Mouse (Mus musculus) adrenal gland, postnatal 10 days (tissue): ENCODE data around the gene Rnase2a. TPM values are rescaled to one million over a fixed set of nuclear protein-coding genes. Genes with fewer than 3 reads are reported as not detected.
"Not testable (repeated sequence)": the region's sequence is repeated elsewhere in the genome, so short reads cannot be mapped to it uniquely, and the experiment has no call there.

Experiments
- DNase-seq: peaks from one replicate; pipeline ENCODE4 v3.0.0; 2021; ENCODE audit warnings: mixed read lengths
- long read RNA-seq, 2 experiments: library from polyadenylated mRNA; stranded (forward); transcript quantifications; one replicate each; pipeline ENCODE4 v2.0.0; 2021
- total RNA-seq, 2 experiments: library from RNA; stranded (reverse); gene quantifications; 2 replicates each; pipeline ENCODE4 v1.2.3; 2021

Rnase2a gene
- total RNA-seq = under 1 TPM; 0.61 to 0.96 TPM
- long read RNA-seq, experiment 1 = 0 reads
- long read RNA-seq, experiment 2 = 0 reads

DNA sequence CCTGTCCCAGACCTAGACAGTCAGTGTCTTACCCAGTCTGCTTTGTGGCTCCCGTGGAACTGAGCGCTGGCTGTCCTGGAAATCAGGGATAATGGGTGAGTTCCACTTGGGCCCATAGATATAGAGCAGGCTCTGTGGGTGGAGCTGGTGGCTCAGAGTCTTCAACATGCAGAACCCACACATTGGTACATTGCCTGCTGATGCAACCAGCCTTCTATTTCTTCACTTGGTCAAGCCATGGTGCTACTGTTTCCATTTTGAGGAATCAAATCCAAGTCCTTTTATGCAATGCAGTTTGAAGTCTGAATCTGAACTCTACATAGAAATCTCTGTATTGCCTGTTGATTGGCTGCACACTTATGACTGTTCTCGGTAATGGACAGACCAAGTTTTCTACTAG, at the start of gene Rnase2a:
Gene Rnase2a, minus strand, starts transcription at position 72 of the 400 bp plus-strand sequence.
- DNase-seq = no peak

DNA sequence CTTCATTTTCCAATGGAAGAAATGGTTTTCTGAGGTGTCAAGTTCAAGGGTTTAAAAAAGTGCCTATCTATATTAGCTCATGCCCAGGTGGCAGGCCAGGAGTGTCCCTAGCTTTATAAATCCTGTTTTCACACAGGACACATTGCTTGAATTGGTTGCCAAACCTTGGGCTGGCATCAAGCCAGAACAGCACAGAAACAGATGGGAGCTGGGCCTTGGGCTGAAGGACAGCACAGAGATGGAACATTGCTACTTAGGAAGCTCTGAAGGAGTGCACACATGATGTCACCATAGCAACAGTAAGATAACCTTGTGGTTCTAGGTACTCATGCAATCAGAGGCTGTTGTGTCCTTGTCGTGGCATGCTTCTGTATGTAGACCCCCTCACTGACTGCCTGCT, 35.6 kb upstream of the Rnase2a start:
- peak; percentile 54 for DNase-seq

DNA sequence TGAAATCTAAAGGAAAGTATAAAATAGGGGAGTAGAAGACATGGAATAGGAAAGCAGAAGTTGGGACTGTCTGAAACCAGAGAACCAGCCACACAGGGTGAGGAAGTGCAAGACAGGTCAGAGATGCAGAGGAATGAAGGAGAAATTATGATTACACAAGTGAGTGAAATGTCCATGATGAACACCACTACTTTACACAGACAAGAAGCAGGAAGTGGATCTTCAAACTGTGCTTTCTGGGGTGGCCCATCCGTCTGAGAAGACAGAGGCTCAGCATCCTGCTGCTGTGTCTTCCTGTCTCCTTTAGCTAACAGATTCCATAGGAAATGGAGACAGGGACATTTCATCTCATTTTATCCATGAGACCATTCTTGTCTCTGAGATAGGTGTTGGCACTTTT, 22.6 kb upstream of the Rnase2a start:
- not testable (repeated sequence) for DNase-seq

DNA sequence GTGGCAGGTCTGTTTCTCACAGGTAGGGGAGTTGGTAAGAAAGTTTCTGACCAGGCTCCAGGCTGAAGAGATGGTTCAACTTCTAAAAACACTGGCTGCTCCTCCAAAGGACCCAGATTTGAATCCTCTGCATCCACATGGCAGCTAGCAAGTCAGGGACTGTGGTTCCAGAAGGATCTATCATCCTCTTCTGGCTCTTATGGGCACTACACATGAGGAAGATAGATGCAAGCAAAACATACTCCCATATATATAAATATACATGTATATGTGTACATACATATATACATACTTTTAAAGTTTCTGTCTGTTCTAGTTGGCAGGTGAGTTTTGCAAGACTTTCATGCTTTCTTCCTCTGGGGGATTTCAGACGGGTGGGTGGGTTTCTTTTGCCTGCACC, 12.8 kb upstream of the Rnase2a start:
- no peak for DNase-seq

DNA sequence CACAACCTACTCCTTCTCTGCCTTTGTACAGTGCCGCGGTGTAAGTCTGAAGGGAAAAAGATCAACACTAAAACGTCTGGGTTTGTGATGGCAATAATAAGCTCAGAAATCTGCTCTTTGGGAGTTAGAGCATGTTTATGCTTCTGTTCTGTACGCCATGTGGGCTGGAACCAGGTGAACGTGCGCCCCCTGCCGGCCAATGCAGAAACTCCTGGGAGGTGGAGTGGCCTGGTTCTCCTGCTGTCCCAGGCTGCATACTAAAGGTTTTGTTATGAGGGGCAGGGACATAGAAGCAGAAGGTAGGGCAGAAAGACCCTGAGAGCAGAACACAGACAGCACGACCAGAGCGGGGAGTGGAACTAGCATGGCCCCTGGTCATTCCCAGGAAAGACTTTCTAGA, 10.2 kb upstream of the Rnase2a start:
- peak; percentile 89 for DNase-seq

DNA sequence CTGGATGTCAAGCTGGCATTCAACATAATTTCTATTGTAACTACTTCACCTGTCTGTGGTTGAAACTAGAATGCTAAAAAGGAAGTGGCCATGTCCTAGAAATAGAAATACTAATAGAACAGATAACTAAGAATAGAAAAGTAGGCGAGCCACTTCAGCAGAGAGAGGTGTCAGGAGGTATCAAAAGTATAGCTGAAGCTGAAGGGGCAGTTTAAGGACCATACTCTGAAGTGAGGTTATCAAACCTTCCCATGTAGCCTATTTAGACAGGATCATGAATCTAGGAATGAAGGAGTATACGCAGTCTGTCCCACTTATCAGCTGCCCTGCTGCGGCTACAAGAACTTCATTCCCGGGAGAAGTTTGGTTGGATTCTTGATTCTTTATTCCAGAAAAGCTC, 9.8 kb upstream of the Rnase2a start:
- DNase-seq = no peak

DNA sequence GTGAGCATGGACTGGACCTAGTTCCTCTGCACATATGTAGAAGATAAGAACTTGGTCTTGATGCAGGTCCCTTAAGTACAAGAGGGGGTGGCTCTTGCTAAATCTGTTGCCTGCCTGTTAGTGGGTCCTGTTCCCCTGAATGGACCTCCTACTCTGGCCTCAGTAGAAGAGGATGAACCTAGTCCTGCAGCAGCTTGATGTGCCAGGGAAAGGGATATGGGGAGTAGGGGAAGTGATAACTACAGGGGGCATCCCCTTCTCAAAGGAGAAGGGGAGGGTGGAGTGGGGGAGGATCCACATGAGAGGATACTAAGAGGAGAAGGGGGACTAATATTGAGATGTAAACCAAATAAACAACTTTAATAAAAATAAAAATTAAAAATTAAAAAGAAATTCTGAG, 6.5 kb upstream of the Rnase2a start:
- DNase-seq = no peak

DNA sequence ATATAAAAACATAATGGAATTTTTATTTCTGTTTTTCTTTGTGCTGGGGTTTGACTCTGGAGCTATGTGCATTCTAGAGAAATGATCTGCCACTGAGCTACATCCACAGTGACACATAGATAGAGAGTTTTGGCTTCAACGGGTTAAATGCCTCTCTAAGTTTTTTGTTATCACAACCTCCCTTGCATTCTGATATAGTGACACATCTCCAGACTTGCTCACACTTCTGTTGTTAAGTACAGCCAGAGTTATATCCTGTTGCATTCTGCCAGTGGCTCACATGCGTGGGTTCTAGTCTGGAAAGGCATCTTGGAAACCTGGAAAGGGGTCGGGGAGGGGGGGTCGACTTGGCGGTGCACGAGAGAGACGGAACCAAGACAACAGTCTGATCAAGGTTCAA, 3.8 kb upstream of the Rnase2a start:
- no peak for DNase-seq

DNA sequence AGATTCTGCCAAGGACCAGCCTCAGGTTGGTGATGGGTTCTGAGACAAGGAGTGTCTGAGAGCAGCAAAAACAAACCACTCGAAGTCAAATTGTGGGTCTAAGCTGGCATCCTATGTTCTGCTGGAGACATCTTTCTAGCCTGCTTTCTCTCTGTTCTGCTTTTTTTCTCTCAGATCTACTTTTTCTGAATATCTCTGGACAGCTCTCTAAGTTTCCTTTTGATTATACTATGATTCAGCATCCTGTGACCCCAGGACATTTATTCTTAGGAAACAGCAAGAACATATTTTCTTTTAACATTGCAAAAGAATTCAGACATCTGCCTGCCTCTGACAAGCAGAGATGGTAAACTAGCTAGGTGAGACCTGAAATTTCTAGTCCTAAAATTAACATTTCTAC, 2.3 kb downstream of the Rnase2a start:
- no peak for DNase-seq

DNA sequence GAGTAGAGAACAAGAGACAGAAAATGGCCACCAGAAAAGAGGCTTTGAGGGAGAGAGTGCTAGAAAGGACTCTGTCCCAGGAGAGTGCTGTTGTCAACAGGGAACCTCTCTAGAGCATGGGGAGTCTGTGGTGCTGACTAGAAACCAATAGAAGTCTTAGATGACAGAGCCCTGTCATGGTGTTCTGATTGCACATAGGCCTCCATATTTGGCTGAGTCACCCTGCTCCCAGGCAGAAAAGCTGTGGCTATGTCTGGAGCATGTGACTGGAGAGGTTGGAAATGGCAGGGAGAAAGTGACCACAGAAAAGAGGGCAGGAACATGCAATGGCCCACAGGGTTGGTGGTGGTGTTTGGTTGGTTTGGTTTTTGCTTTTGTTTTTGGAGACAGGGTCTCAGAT, 3.7 kb downstream of the Rnase2a start:
- DNase-seq = not testable (repeated sequence)

DNA sequence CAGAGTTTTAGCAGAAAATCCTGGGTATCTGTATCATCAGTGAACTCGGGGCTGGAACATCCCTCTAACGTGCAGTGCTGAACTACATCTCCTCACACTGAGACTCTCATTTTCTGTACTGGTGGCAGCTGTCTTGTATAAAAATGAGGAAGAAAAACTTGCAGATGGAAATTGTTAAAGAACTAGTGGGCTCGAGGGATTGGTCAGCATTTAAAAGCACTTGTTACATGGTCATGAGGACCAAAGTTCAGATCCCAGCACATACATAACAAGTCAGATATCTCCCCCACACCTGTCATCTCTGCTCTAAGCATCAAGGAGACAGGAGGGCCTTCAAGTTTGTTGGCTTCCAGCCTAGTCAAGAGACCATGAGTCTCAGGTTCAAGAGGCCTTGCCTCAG, 5.6 kb downstream of the Rnase2a start:
- DNase-seq = no peak

DNA sequence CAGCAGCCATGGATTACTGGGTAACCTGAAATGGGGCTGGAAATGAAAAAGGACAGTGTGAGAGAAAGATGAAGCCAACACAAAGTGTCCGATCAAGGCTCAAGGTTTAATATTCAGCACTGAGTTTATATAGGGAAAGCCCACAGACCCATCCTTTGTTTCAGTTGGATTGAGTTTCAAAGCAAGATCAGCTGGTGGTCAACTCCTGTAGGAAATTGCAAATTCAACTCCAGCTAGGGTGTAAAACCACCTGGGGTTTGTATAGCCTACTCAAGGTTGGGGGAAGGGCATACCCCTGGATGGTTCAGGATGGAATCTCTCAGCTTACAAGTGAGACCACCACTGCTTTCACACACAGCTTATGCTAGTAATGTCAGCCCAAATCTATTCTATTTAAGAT, 8.2 kb downstream of the Rnase2a start:
- no peak for DNase-seq

DNA sequence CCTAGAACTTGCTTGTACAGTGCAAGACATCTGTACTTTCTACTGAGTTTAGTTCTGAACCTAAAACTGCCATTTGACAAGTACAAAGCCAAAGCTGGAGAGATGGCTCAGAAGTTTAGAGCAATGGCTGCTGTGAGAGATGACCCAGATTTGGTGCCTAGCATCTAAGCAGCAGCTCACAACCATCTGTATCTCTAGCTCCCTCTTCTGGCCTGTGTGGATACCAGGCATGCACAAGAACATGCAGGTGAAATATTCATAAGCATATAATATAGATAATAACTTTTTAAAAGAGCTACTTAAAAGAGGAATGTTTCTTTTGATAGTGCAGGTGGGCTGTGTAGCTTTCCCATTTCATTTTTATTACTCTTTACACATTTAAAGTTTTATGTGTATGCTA, 15.0 kb downstream of the Rnase2a start:
- peak; percentile 60 for DNase-seq

DNA sequence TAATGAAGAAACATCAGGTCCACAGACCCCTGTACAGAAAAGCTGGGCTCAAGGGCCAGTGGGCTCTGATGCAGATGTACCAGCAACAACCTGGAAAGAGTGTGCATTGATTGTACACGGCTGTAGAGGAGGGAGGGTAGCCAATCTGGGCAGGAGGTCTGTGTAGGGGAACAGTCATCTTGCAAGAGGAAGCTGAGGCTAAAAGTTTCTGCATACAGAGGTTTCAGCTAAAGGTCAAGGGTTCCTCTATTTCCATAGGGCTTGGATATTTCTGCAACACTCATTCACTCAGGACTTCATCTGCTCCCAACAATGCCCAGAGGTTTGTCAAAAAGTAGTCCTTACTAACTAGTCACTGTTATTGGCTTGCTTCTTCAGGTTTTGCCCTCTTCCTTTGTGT, 18.4 kb downstream of the Rnase2a start:
- DNase-seq = not testable (repeated sequence)

DNA sequence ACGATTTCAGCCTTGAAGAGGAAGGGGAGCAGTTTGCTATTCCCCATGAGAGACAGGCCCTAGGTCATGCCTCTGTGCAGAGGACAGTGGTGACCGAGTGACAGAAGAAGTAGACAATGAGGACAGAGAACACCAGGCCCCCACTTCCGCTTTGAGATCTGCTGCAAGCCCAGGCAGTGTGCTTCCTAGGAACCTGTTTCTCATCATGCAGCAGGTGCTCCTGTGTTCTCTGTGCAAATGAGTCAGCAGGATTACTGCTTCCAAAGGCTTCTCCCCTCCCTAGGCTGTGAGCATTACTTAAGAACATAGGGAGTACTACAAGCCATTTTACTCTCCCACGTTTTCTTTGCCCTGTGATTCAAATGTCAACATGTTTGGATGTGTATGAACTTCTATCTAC, 26.3 kb downstream of the Rnase2a start:
- not testable (repeated sequence) for DNase-seq

DNA sequence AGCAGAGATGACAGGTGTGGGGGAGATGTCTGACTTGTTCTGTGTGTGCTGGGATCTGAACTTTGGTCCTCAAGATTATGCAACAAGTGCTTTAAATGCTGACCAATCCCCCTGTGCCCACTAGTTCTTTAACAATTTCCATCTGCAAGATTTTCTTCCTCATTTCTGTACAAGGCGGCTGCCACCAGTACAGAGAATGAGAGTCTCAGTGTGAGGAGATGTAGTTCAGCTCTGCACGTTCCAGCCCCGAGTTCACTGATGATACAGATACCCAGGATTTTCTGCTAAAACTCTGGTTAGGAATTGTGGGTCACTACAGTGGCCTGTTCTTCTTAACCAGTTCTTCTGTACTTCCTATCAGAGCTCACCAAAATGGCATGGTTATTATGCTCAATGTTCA, 35.8 kb downstream of the Rnase2a start:
- not testable (repeated sequence) for DNase-seq

Other genes with a start within 250 kb of the Rnase2a start
- under 1 TPM; 0.24 to 0.33 TPM for gene Rnase10, start 248.4 kb downstream of the Rnase2a start, total RNA-seq
- not detected for gene Rnase9, start 214.2 kb downstream of the Rnase2a start, total RNA-seq
- not detected for gene Rnase11, start 205.9 kb downstream of the Rnase2a start, total RNA-seq
- not detected for gene Rnase12, start 198.5 kb downstream of the Rnase2a start, total RNA-seq
- not detected for gene Olfr750, start 181.7 kb downstream of the Rnase2a start, total RNA-seq
- 100 to 1,000 TPM in 1 of 2 experiments, 10 to 100 TPM in 1; 78.4 to 110 TPM for gene Rnase4, start 165.0 kb downstream of the Rnase2a start, total RNA-seq
- 10 to 100 TPM; 14.3 to 22.4 TPM for gene Ang, start 165.0 kb downstream of the Rnase2a start, total RNA-seq
- not detected for gene Eddm3b, start 141.7 kb downstream of the Rnase2a start, total RNA-seq
- 1 to 10 TPM; 1.6 to 2.0 TPM for gene Rnase6, start 132.2 kb downstream of the Rnase2a start, total RNA-seq
- not detected for gene Rnase1, start 109.3 kb downstream of the Rnase2a start, total RNA-seq
- gene Rnase2b, start 93.9 kb downstream of the Rnase2a start, total RNA-seq = not detected
- gene Ang2, start 57.0 kb downstream of the Rnase2a start, total RNA-seq = not detected
- not detected for gene Ear14, start 52.7 kb downstream of the Rnase2a start, total RNA-seq
- not detected for gene Gm7247, start 105.6 kb upstream of the Rnase2a start, total RNA-seq
- gene Vmn2r88, start 154.7 kb upstream of the Rnase2a start, total RNA-seq = not detected
- not detected for gene Vmn2r89, start 195.7 kb upstream of the Rnase2a start, total RNA-seq